Mouse (Mus musculus) lung, embryonic 16.5 days (tissue): ENCODE data around the gene Mllt3. TPM values are rescaled to one million over a fixed set of nuclear protein-coding genes. Genes with fewer than 3 reads are reported as not detected.

Experiments
- ATAC-seq: fragments of 200-750 bp; cut with Nextera tagmentation; 2 replicates; pipeline ENCODE4 v1.8.0; 2017; ENCODE audit warnings: low read depth, mild to moderate bottlenecking, moderate library complexity
- H3K27ac ChIP-seq: fragments of 300-500 bp; sonication (generic); 2 replicates; pipeline ENCODE4 v1.5.1; 2014; ENCODE audit warnings: mild to moderate bottlenecking, control low read depth, low read length
- H3K27me3 ChIP-seq: fragments of 300-500 bp; sonication (generic); 2 replicates; pipeline ENCODE4 v1.6.1; 2014; ENCODE audit warnings: low read depth, low read length, mixed read lengths; ENCODE audit not compliant: control insufficient read depth, insufficient read depth
- H3K36me3 ChIP-seq: fragments of 300-500 bp; sonication (generic); 2 replicates; pipeline ENCODE4 v1.6.1; 2014; ENCODE audit warnings: low read length; ENCODE audit not compliant: control insufficient read depth, insufficient read depth
- H3K4me1 ChIP-seq: fragments of 300-500 bp; sonication (generic); replicated peaks from 2 replicates; pipeline ENCODE4 v1.6.1; 2014; ENCODE audit warnings: low read length, mixed read lengths; ENCODE audit not compliant: control insufficient read depth, insufficient read depth
- H3K4me2 ChIP-seq: fragments of 300-500 bp; sonication (generic); 2 replicates; pipeline ENCODE4 v1.6.1; 2014; ENCODE audit warnings: low read depth, low read length, control low read depth
- H3K4me3 ChIP-seq: fragments of 300-500 bp; sonication (generic); 2 replicates; pipeline ENCODE4 v1.5.1; 2014; ENCODE audit warnings: mild to moderate bottlenecking, low read length, control low read depth
- H3K9ac ChIP-seq: fragments of 300-500 bp; sonication (generic); 2 replicates; pipeline ENCODE4 v1.6.1; 2014; ENCODE audit warnings: low read length, control low read depth
- H3K9me3 ChIP-seq: fragments of 300-500 bp; sonication (generic); 2 replicates; pipeline ENCODE4 v1.6.1; 2016; ENCODE audit warnings: low read length; ENCODE audit not compliant: control insufficient read depth
- WGBS: fragments of 180-500 bp; shearing (Covaris S2); extraction: QIAGEN DNeasy Blood & Tissue Kit; methylation state at CpG from one replicate; pipeline ENCODE4 v1.1.7; 2014; 5-methylcytosine and 5-hydroxymethylcytosine counted together
- polyA plus RNA-seq: library from polyadenylated mRNA; unstranded; fragments of >200 nt; fragmentation: Nextera tagmentation; extraction: Ambion mirVana; gene quantifications from 2 replicates; pipeline ENCODE4 v1.2.1, GENCODE M21; 2015

The Mllt3 gene
- polyA plus RNA-seq, 1 experiment from 2014 or later: 45.1 TPM

GRCm38 (mm10) chr4:87836257-87836656, 196.9 kb downstream of the Mllt3 start:
- Histone ChIP-seq H3K4me2 (no peak overlapping the region), H3K9ac (no peak overlapping the region), H3K9me3 (no peaks in the 10 kb centered on the region), H3K36me3 (no peaks in the 10 kb centered on the region), H3K27ac (no peak overlapping the region), H3K27me3 (no peaks in the 10 kb centered on the region), H3K4me3 (no peak overlapping the region), H3K4me1 (0 out of 2 replicates have a peak, but pooled peaks cover 2% of the 10 kb centered on the region)
- 67% methylated on average over 5 of the region's 5 CpGs for WGBS
- no peak for ATAC-seq

- 0 out of 2 replicates have a peak, but pooled peaks cover 2% of the 10 kb centered on the region for H3K4me1 ChIP-seq
- no peak for ATAC-seq
- no peak overlapping the region for H3K27ac ChIP-seq
- no peaks in the 10 kb centered on the region for H3K9me3 ChIP-seq
- no peak overlapping the region for H3K4me3 ChIP-seq
- H3K9ac ChIP-seq: no peak overlapping the region
- no peak overlapping the region for H3K4me2 ChIP-seq
- WGBS: 66% methylated on average over 6 of the region's 6 CpGs
- no peaks in the 10 kb centered on the region for H3K36me3 ChIP-seq
- no peaks in the 10 kb centered on the region for H3K27me3 ChIP-seq
These were observed 198.0 kb downstream of the Mllt3 start for GRCm38 (mm10) chr4:87835191-87835590.

GRCm38 (mm10) chr4:87834310-87834709, 198.9 kb downstream of the Mllt3 start:
- no peak overlapping the region for H3K4me3 ChIP-seq
- H3K4me2 ChIP-seq: no peak overlapping the region
- no peaks in the 10 kb centered on the region for H3K27me3 ChIP-seq
- WGBS: 60% methylated on average over 2 of the region's 2 CpGs
- H3K27ac ChIP-seq: no peak overlapping the region
- 0 out of 2 replicates have a peak, but pooled peaks cover 2% of the 10 kb centered on the region for H3K4me1 ChIP-seq
- no peak for ATAC-seq
- H3K9me3 ChIP-seq: no peaks in the 10 kb centered on the region
- H3K36me3 ChIP-seq: no peaks in the 10 kb centered on the region
- H3K9ac ChIP-seq: no peak overlapping the region

DNA sequence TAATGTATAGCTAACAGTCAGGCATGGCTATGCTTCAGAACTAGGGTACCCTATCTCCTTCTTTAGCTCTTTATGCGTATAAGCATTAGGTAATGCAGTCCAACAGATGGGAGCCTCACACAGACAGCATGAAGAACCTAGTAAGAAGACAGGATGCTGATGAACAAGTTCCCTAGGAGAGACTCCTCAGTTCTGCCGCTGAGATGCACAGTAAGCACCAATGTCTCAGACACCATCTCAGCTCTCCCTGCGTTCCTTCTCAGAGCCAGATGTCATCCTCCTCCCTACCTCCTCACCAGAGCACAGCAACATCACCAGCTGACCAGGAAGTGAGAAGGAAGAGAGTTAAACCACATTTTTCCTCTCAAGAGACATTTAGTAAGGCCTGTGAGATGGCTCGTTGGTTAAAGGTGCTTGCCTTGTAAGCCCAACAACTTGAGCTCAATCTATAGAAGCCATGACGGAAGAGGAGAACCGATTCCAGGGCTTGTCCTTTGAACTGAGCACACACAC, 202.3 kb downstream of the Mllt3 start:
- Histone ChIP-seq H3K4me3 (no peak overlapping the region), H3K9me3 (no peaks in the 10 kb centered on the region), H3K4me1 (no peaks in the 10 kb centered on the region), H3K9ac (no peak overlapping the region), H3K27ac (no peak overlapping the region), H3K27me3 (no peaks in the 10 kb centered on the region), H3K36me3 (no peaks in the 10 kb centered on the region), H3K4me2 (no peak overlapping the region)
- WGBS: 80% methylated on average over 6 of the region's 6 CpGs
- no peak for ATAC-seq

GRCm38 (mm10) chr4:87829426-87830063, 203.6 kb downstream of the Mllt3 start:
- Histone ChIP-seq H3K4me1 (no peaks in the 10 kb centered on the region), H3K27me3 (no peaks in the 10 kb centered on the region), H3K36me3 (no peaks in the 10 kb centered on the region), H3K4me3 (no peak overlapping the region), H3K9ac (no peak overlapping the region), H3K4me2 (no peak overlapping the region), H3K9me3 (no peaks in the 10 kb centered on the region), H3K27ac (no peak overlapping the region)
- ATAC-seq: no peak
- WGBS: 90% methylated on average over 5 of the region's 5 CpGs

GRCm38 (mm10) chr4:87826336-87826735, 206.8 kb downstream of the Mllt3 start:
- Histone ChIP-seq H3K4me1 (peaks cover 6% of the 10 kb centered on the region; the same call in 1 of the 2 replicates), H3K9ac (no peak overlapping the region), H3K36me3 (peaks cover 3% of the 10 kb centered on the region; the same call in 1 of the 2 replicates), H3K27me3 (no peaks in the 10 kb centered on the region), H3K27ac (no peak overlapping the region), H3K9me3 (no peaks in the 10 kb centered on the region), H3K4me2 (no peak overlapping the region), H3K4me3 (no peak overlapping the region)
- ATAC-seq: no peak
- 78% methylated on average over 5 of the region's 5 CpGs for WGBS

GRCm38 (mm10) chr4:87823623-87824022, 209.5 kb downstream of the Mllt3 start:
- Histone ChIP-seq H3K27ac (peak overlapping the region; percentile 69), H3K4me3 (no peak overlapping the region)
- ATAC-seq: peak; percentile 72

GRCm38 (mm10) chr4:87823191-87823590, 210.0 kb downstream of the Mllt3 start:
- Histone ChIP-seq H3K4me2 (no peak overlapping the region), H3K27ac (peak overlapping the region; percentile 27; the same call in 1 of the 2 replicates), H3K9me3 (no peaks in the 10 kb centered on the region), H3K4me3 (no peak overlapping the region), H3K36me3 (peaks cover 3% of the 10 kb centered on the region; the same call in 1 of the 2 replicates), H3K9ac (no peak overlapping the region), H3K4me1 (peaks cover 6% of the 10 kb centered on the region; the same call in 1 of the 2 replicates), H3K27me3 (no peaks in the 10 kb centered on the region)
- 37% methylated on average over 6 of the region's 6 CpGs for WGBS
- ATAC-seq: peak; percentile 85

More at GRCm38 (mm10) chr4:87823623-87824022, 209.5 kb downstream of the Mllt3 start:
- 45% methylated on average over 3 of the region's 3 CpGs for WGBS
- H3K4me2 ChIP-seq: no peak overlapping the region
- peaks cover 3% of the 10 kb centered on the region; the same call in 1 of the 2 replicates for H3K36me3 ChIP-seq
- peaks cover 6% of the 10 kb centered on the region; the same call in 1 of the 2 replicates for H3K4me1 ChIP-seq
- H3K9ac ChIP-seq: no peak overlapping the region
- H3K9me3 ChIP-seq: no peaks in the 10 kb centered on the region
- no peaks in the 10 kb centered on the region for H3K27me3 ChIP-seq

- Histone ChIP-seq H3K4me3 (no peak overlapping the region), H3K9me3 (no peaks in the 10 kb centered on the region), H3K4me1 (peaks cover 6% of the 10 kb centered on the region; the same call in 1 of the 2 replicates), H3K9ac (no peak overlapping the region), H3K27me3 (no peaks in the 10 kb centered on the region), H3K36me3 (peaks cover 3% of the 10 kb centered on the region; the same call in 1 of the 2 replicates), H3K27ac (no peak overlapping the region), H3K4me2 (no peak overlapping the region)
- WGBS: 75% methylated on average over 3 of the region's 3 CpGs
- no peak for ATAC-seq
These were observed 212.3 kb downstream of the Mllt3 start for GRCm38 (mm10) chr4:87820911-87821310.
